Mouse (Mus musculus) heart, postnatal 25 days (tissue): ENCODE results near the gene Dazap1. TPM values are rescaled to one million over a fixed set of nuclear protein-coding genes. Genes with fewer than 3 reads are reported as not detected.

ENCODE experiments used
- DNase-seq: peaks from one replicate; pipeline ENCODE4 v3.0.0; 2022; ENCODE audit warnings: low spot score
- intact Hi-C: fragments of 180-260 bp; cut with DNase I; formaldehyde crosslinking; loops from one replicate; pipeline ENCODE4 v1.15.1; 2025
- total RNA-seq, 2 experiments: library from RNA; stranded (reverse); gene quantifications; 2 replicates each; pipeline ENCODE4 v1.2.3; 2021

Gene Dazap1
- total RNA-seq, 2 experiments from 2014 or later: 55.0 to 69.6 TPM

- peak; percentile 87 for DNase-seq
- intact Hi-C loops: no loop called here
Observed at GRCm38 (mm10) chr10:80320340-80320760, 59.1 kb downstream of the Dazap1 start, which contains the start of gene 2310011J03Rik. Gene 2310011J03Rik (minus strand): TSS chr10:80320537.

- intact Hi-C loops: no loop called here
- no peak for DNase-seq
Observed at GRCm38 (mm10) chr10:80321014-80321669, 59.9 kb downstream of the Dazap1 start.

GRCm38 (mm10) chr10:80321670-80322581 lies 60.6 kb downstream of the Dazap1 start:
- DNase-seq: no peak
- intact Hi-C loops: no loop called here

- no peak for DNase-seq
- intact Hi-C loops: no loop called here
Observed at GRCm38 (mm10) chr10:80322811-80323211, 61.5 kb downstream of the Dazap1 start.

- intact Hi-C loops: no loop called here
- peak; percentile 48 for DNase-seq
Observed at GRCm38 (mm10) chr10:80323261-80324119, 62.2 kb downstream of the Dazap1 start.

GRCm38 (mm10) chr10:80324120-80325037 lies 63.1 kb downstream of the Dazap1 start:
- intact Hi-C loops: no loop called here
- no peak for DNase-seq

- intact Hi-C loops: no loop called here
- no peak for DNase-seq
Observed at GRCm38 (mm10) chr10:80325045-80325444, 63.8 kb downstream of the Dazap1 start.

GRCm38 (mm10) chr10:80329273-80330081 lies 68.2 kb downstream of the Dazap1 start, which contains the start of the genes Pcsk4 and Reep6:
Gene Pcsk4 (minus strand): TSS chr10:80329498.
Gene Reep6 (plus strand): TSS chr10:80329953.
- peak; percentile 91 for DNase-seq
- intact Hi-C loops: no loop called here

- intact Hi-C loops: no loop called here
- DNase-seq: no peak
Observed at GRCm38 (mm10) chr10:80330084-80330483, 68.8 kb downstream of the Dazap1 start.

- no peak for DNase-seq
- intact Hi-C loops: no loop called here
Observed at GRCm38 (mm10) chr10:80330888-80331287, 69.6 kb downstream of the Dazap1 start.

GRCm38 (mm10) chr10:80331636-80332524 lies 70.6 kb downstream of the Dazap1 start:
- intact Hi-C loops: no loop called here

GRCm38 (mm10) chr10:80332525-80332989 lies 71.3 kb downstream of the Dazap1 start:
- intact Hi-C loops: no loop called here
- DNase-seq: no peak

More at GRCm38 (mm10) chr10:80331636-80332524, 70.6 kb downstream of the Dazap1 start:
- DNase-seq: no peak

GRCm38 (mm10) chr10:80336263-80336662 lies 75.0 kb downstream of the Dazap1 start:
- intact Hi-C loops: no loop called here

More at GRCm38 (mm10) chr10:80336263-80336662, 75.0 kb downstream of the Dazap1 start:
- no peak for DNase-seq
